Mouse (Mus musculus): Measurements from ENCODE around the gene Hpse2.

DNA sequence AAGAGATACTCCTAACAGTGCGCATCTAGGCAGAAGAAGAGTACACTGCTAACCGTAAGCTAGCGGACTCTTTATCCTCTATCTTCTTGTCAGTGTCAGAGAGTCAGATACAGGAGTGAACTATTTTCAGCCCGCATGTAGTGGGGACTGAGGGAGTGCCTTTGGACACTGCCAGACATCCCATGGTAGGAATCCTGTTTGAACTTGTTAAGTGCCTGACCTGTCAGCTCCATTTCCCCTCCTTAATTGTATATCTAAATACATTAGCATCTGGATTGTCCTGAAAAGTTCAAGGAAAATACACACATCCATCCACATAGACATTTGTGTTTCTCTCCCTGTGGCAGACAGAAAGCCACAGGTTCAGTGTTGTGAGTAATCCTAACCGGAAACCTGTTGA is 531.1 kb downstream of the Hpse2 start:
- TF ChIP-seq HCFC1 (IDR thresholded peaks at IDR 0.05; ENCODE audit: borderline replicate concordance, insufficient read depth, low read length) (no peak), MAFK (IDR thresholded peaks at IDR 0.05; ENCODE audit: insufficient read depth, low read depth, low read length) (no peak), CHD2 (IDR thresholded peaks at IDR 0.05; ENCODE audit: low read depth, low read length) (no peak), ZNF384 (IDR thresholded peaks at IDR 0.05; ENCODE audit: low read depth, low read length) (no peak)
